Mouse (Mus musculus): ENCODE results near the gene Gsta1. TPM values are rescaled to one million over a fixed set of nuclear protein-coding genes. Genes with fewer than 3 reads are reported as not detected.

The Gsta1 gene
- polyA plus RNA-seq (2017; shearing (Covaris generic)), result not detected

DNA sequence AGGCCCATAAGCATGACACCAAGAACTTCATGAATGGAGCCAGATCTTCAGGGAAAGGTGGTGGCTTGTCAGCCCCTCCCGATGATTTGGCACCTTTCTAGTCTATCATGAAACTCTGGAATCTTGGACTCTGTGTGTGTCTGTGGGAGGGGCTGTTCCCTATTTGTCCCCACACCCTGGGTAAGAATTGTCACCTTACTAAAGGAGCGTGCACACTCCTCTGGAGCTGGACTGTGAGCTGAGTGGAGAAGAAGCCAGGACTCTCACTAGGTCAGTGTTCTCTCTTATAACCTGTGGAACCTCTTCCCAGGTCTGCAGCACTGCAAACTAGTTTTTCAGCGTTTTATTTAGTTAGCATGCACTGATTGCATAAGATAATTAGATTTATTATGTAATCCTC is at the start of gene Gsta1:
Gene Gsta1, plus strand, starts transcription at position 196 of the 400 bp plus-strand sequence.

DNA sequence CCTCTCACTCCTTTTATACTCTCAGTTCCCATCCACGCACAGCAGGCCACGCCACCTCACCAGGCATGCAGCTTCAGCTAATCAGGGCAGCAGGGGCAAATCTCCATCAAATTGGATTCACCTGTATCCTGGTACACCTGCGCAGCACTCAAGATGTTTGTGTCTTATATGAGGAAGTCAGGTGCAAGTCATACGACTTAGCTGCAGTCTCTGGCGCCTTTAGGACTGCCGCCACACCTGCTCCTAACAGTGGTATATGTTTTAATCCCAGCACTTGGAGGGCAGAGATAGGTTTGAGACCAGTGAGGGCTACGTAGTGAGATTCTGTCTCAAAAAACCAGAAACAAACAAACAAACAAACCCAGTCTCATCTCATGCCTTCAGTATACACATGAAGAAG is 48.0 kb upstream of the Gsta1 start, which contains the start of gene Gsta4:
Gene Gsta4, plus strand, starts transcription at position 301 of the 400 bp plus-strand sequence.

DNA sequence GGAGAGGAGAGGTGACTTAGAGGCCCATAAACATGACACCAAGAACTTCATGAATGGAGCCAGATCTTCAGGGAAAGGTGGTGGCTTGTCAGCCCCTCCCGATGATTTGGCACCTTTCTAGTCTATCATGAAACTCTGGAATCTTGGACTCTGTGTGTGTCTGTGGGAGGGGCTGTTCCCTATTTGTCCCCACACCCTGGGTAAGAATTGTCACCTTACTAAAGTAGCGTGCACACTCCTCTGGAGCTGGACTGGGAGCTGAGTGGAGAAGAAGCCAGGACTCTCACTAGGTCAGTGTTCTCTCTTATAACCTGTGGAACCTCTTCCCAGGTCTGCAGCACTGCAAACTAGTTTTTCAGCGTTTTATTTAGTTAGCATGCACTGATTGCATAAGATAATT is 26.5 kb downstream of the Gsta1 start, which contains the start of gene Gm3776:
Gene Gm3776, plus strand, starts transcription at position 216 of the 400 bp plus-strand sequence.

DNA sequence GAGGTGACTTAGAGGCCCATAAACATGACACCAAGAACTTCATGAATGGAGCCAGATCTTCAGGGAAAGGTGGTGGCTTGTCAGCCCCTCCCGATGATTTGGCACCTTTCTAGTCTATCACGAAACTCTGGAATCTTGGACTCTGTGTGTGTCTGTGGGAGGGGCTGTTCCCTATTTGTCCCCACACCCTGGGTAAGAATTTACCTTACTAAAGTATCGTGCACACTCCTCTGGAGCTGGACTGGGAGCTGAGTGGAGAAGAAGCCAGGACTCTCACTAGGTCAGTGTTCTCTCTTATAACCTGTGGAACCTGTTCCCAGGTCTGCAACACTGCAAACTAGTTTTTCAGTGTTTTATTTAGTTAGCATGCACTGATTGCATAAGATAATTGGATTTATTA is 59.3 kb downstream of the Gsta1 start, which contains the start of gene Gm10639:
Gene Gm10639, plus strand, starts transcription at position 201 of the 400 bp plus-strand sequence.

Other genes with a start within 250 kb of the Gsta1 start
- gene Gcm1, start 178.7 kb upstream of the Gsta1 start, polyA plus RNA-seq (2017; shearing (Covaris generic)), result not detected
- 10 to 100 TPM; 74.0 to 75.3 TPM for gene Fbxo9, start 121.6 kb upstream of the Gsta1 start, polyA plus RNA-seq (2017; shearing (Covaris generic))
- 10 to 100 TPM in 1 of 2 experiments, 1 to 10 TPM in 1; 9.9 to 10.6 TPM for gene Ick, start 121.5 kb upstream of the Gsta1 start, polyA plus RNA-seq (2017; shearing (Covaris generic))
- gene Gsta4, start 47.9 kb upstream of the Gsta1 start, polyA plus RNA-seq (2017; shearing (Covaris generic)), result 10 to 100 TPM; 17.0 to 32.9 TPM
- not detected for gene Gm3776, start 26.5 kb downstream of the Gsta1 start, polyA plus RNA-seq (2017; shearing (Covaris generic))
- not detected for gene Gm10639, start 59.3 kb downstream of the Gsta1 start, polyA plus RNA-seq (2017; shearing (Covaris generic))
- gene Omt2a, start 84.1 kb downstream of the Gsta1 start, polyA plus RNA-seq (2017; shearing (Covaris generic)), result not detected
- not detected for gene Omt2b, start 96.9 kb downstream of the Gsta1 start, polyA plus RNA-seq (2017; shearing (Covaris generic))
- not detected for gene Gsta2, start 125.1 kb downstream of the Gsta1 start, polyA plus RNA-seq (2017; shearing (Covaris generic))
- gene Dppa5a, start 137.5 kb downstream of the Gsta1 start, polyA plus RNA-seq (2017; shearing (Covaris generic)), result under 1 TPM in 1 of 2 experiments, not detected in 1; 0.39 TPM
- under 1 TPM in 1 of 2 experiments, not detected in 1; 0.23 TPM for gene Ooep, start 148.1 kb downstream of the Gsta1 start, polyA plus RNA-seq (2017; shearing (Covaris generic))
- gene Ddx43, start 165.1 kb downstream of the Gsta1 start, polyA plus RNA-seq (2017; shearing (Covaris generic)), result 1 to 10 TPM; 5.6 to 8.2 TPM
- gene Cgas, start 212.6 kb downstream of the Gsta1 start, polyA plus RNA-seq (2017; shearing (Covaris generic)), result 1 to 10 TPM; 2.5 to 5.2 TPM
- gene Mto1, start 217.6 kb downstream of the Gsta1 start, polyA plus RNA-seq (2017; shearing (Covaris generic)), result 10 to 100 TPM; 21.8 to 38.0 TPM
- 1 to 10 TPM in 1 of 2 experiments, under 1 TPM in 1; 0.69 to 1.7 TPM for gene Gm17324, start 218.1 kb downstream of the Gsta1 start, polyA plus RNA-seq (2017; shearing (Covaris generic))